Mouse (Mus musculus) MEL (cell line): Measurements from ENCODE around the gene Cyfip2. TPM values are rescaled to one million over a fixed set of nuclear protein-coding genes. Genes with fewer than 3 reads are reported as not detected.
A peak's percentile ranks its signal among the peaks of the same experiment; 100 is the strongest.

Experiments used
- DNase-seq: peaks from one replicate; pipeline ENCODE4 v3.0.0; 2011; ENCODE audit warnings: low read depth, low spot score
- H3K27ac ChIP-seq: 2 replicates; pipeline ENCODE4 v1.5.1; 2012; ENCODE audit warnings: low read depth, mild to moderate bottlenecking, control low read depth, low read length, moderate library complexity; ENCODE audit not compliant: control insufficient read depth
- H3K27me3 ChIP-seq, 2 experiments: fragments of 150-350 bp in 1 of 2; sonication (generic) in 1 of 2; 2 replicates each; pipeline ENCODE4 v1.6.1; 2012; ENCODE audit warnings: low read length in 2 of 2, mild to moderate bottlenecking in 2 of 2, improper control_type of control experiment in 1 of 2, moderate library complexity in 1 of 2; ENCODE audit not compliant: insufficient read depth in 2 of 2, control insufficient read depth in 1 of 2
- H3K36me3 ChIP-seq, 2 experiments: 2 replicates each; pipeline ENCODE4 v1.6.1; 2012 to 2014; ENCODE audit warnings: low read length in 2 of 2, improper control_type of control experiment in 1 of 2, inconsistent platforms in 1 of 2, mild to moderate bottlenecking in 1 of 2; ENCODE audit not compliant: insufficient read depth in 2 of 2, control insufficient read depth in 1 of 2
- H3K4me1 ChIP-seq, 2 experiments: fragments of 150-350 bp in 1 of 2; sonication (generic) in 1 of 2; 2 replicates each; pipeline ENCODE4 v1.6.1; 2012; ENCODE audit warnings: low read length in 2 of 2, improper control_type of control experiment in 1 of 2, mild to moderate bottlenecking in 1 of 2; ENCODE audit not compliant: insufficient read depth in 2 of 2, control insufficient read depth in 1 of 2
- H3K4me3 ChIP-seq, 2 experiments: fragments of 150-350 bp in 1 of 2; sonication (generic) in 1 of 2; 2 replicates each; pipeline ENCODE4 v1.5.1; 2012; ENCODE audit warnings: low read depth in 2 of 2, low read length in 2 of 2, mild to moderate bottlenecking in 2 of 2, moderate library complexity in 2 of 2, control low read depth in 1 of 2, improper control_type of control experiment in 1 of 2; ENCODE audit not compliant: control insufficient read depth in 1 of 2, insufficient read depth in 1 of 2
- H3K79me2 ChIP-seq: 2 replicates; pipeline ENCODE4 v1.6.1; 2012; ENCODE audit warnings: mild to moderate bottlenecking, low read length, moderate library complexity; ENCODE audit not compliant: control insufficient read depth, poor library complexity, insufficient read depth
- H3K9ac ChIP-seq: 2 replicates; pipeline ENCODE4 v1.6.1; 2012; ENCODE audit warnings: low read depth, mild to moderate bottlenecking, control low read depth, low read length, moderate library complexity; ENCODE audit not compliant: control insufficient read depth, poor library complexity, severe bottlenecking
- H3K9me3 ChIP-seq: fragments of 150-350 bp; sonication (generic); replicated peaks from 2 replicates; pipeline ENCODE4 v1.6.1; 2012; ENCODE audit warnings: mild to moderate bottlenecking, low read length, improper control_type of control experiment, moderate library complexity; ENCODE audit not compliant: insufficient read depth
- CHD2 ChIP-seq: IDR thresholded peaks from 2 replicates; pipeline ENCODE4 v1.6.1; 2011; ENCODE audit warnings: low read length, improper control_type of control experiment
- CTCF ChIP-seq, 3 experiments: IDR thresholded peaks in 2 of 3; conservative IDR thresholded peaks in 1 of 3; 2 replicates each; pipeline ENCODE4 v1.5.1; 2011 to 2012; ENCODE audit warnings: low read length in 3 of 3, low read depth in 2 of 3, mild to moderate bottlenecking in 2 of 3, improper control_type of control experiment in 1 of 3, inconsistent platforms in 1 of 3, mixed read lengths in 1 of 3, moderate library complexity in 1 of 3; ENCODE audit not compliant: control insufficient read depth in 1 of 3, insufficient read depth in 1 of 3, poor library complexity in 1 of 3, severe bottlenecking in 1 of 3
- E2F4 ChIP-seq: IDR thresholded peaks from 2 replicates; pipeline ENCODE4 v1.6.1; 2011; ENCODE audit warnings: low read depth, low read length, improper control_type of control experiment, borderline replicate concordance
- ETS1 ChIP-seq: IDR thresholded peaks from 2 replicates; pipeline ENCODE4 v1.6.1; 2012; ENCODE audit warnings: low read depth, mild to moderate bottlenecking, inconsistent platforms, low read length, improper control_type of control experiment, moderate library complexity
- GATA1 ChIP-seq: IDR thresholded peaks from 2 replicates; pipeline ENCODE4 v1.6.1; 2011; ENCODE audit warnings: low read depth, low read length, improper control_type of control experiment
- HCFC1 ChIP-seq: IDR thresholded peaks from 2 replicates; pipeline ENCODE4 v1.6.1; 2012; ENCODE audit warnings: low read depth, mild to moderate bottlenecking, inconsistent platforms, low read length, improper control_type of control experiment, moderate library complexity
- JUND ChIP-seq: IDR thresholded peaks from 2 replicates; pipeline ENCODE4 v1.6.1; 2011; ENCODE audit warnings: low read depth, mild to moderate bottlenecking, improper control_type of control experiment, low read length
- KAT2A ChIP-seq: conservative IDR thresholded peaks from 2 replicates; pipeline ENCODE4 v1.6.1; 2012; ENCODE audit warnings: low read depth, low read length, improper control_type of control experiment, inconsistent platforms
- MAX ChIP-seq: IDR thresholded peaks from 2 replicates; pipeline ENCODE4 v1.6.1; 2011; ENCODE audit warnings: low read length, improper control_type of control experiment
- MAZ ChIP-seq: IDR thresholded peaks from 2 replicates; pipeline ENCODE4 v1.6.1; 2012; ENCODE audit warnings: low read depth, mild to moderate bottlenecking, inconsistent platforms, low read length, improper control_type of control experiment
- MEF2A ChIP-seq: IDR thresholded peaks from 2 replicates; pipeline ENCODE4 v1.6.1; 2014; ENCODE audit warnings: low read depth, mild to moderate bottlenecking, inconsistent platforms, low read length, improper control_type of control experiment; ENCODE audit not compliant: poor library complexity, insufficient replicate concordance, severe bottlenecking; ENCODE audit errors: extremely low read depth
- MYB ChIP-seq: IDR thresholded peaks from 2 replicates; pipeline ENCODE4 v1.6.1; 2011; ENCODE audit warnings: mild to moderate bottlenecking, low read depth, low read length, improper control_type of control experiment
- MYC ChIP-seq: IDR thresholded peaks from 2 replicates; pipeline ENCODE4 v1.6.1; 2011; ENCODE audit warnings: low read depth, mild to moderate bottlenecking, low read length, improper control_type of control experiment, moderate library complexity
- NRF1 ChIP-seq: IDR thresholded peaks from 2 replicates; pipeline ENCODE4 v1.6.1; 2014; ENCODE audit warnings: low read depth, mild to moderate bottlenecking, inconsistent platforms, low read length, improper control_type of control experiment, moderate library complexity; ENCODE audit not compliant: poor library complexity, insufficient read depth, severe bottlenecking
- POLR2A ChIP-seq, 2 experiments: IDR thresholded peaks; 2 replicates each; pipeline ENCODE4 v1.6.1; 2011 to 2012; ENCODE audit warnings: low read length in 2 of 2, mild to moderate bottlenecking in 2 of 2, control low read depth in 1 of 2, improper control_type of control experiment in 1 of 2, low read depth in 1 of 2, moderate library complexity in 1 of 2; ENCODE audit not compliant: control insufficient read depth in 1 of 2, insufficient read depth in 1 of 2, poor library complexity in 1 of 2
- POLR2AphosphoS2 ChIP-seq: IDR thresholded peaks from 2 replicates; pipeline ENCODE4 v1.6.1; 2011; ENCODE audit warnings: low read length, improper control_type of control experiment
- POLR2AphosphoS5 ChIP-seq: IDR thresholded peaks from 2 replicates; pipeline ENCODE4 v1.6.1; 2012; ENCODE audit warnings: low read depth, borderline replicate concordance, mild to moderate bottlenecking, inconsistent platforms, low read length, moderate library complexity, mixed read lengths
- RAD21 ChIP-seq: IDR thresholded peaks from 2 replicates; pipeline ENCODE4 v1.6.1; 2011; ENCODE audit warnings: mild to moderate bottlenecking, low read depth, low read length, improper control_type of control experiment
- RCOR1 ChIP-seq: IDR thresholded peaks from 2 replicates; pipeline ENCODE4 v1.6.1; 2012; ENCODE audit warnings: low read depth, mild to moderate bottlenecking, inconsistent platforms, low read length, improper control_type of control experiment
- SIN3A ChIP-seq: IDR thresholded peaks from 2 replicates; pipeline ENCODE4 v1.6.1; 2012; ENCODE audit warnings: low read length, improper control_type of control experiment, inconsistent platforms
- SMC3 ChIP-seq: IDR thresholded peaks from 2 replicates; pipeline ENCODE4 v1.6.1; 2011; ENCODE audit warnings: low read depth, low read length, improper control_type of control experiment
- TAL1 ChIP-seq: IDR thresholded peaks from 2 replicates; pipeline ENCODE4 v1.6.1; 2012; ENCODE audit warnings: mild to moderate bottlenecking, inconsistent platforms, low read length, moderate library complexity, mixed read lengths
- TBP ChIP-seq: IDR thresholded peaks from 2 replicates; pipeline ENCODE4 v1.8.0; 2011; ENCODE audit warnings: low read depth, low read length, improper control_type of control experiment
- UBTF ChIP-seq: IDR thresholded peaks from 2 replicates; pipeline ENCODE4 v1.6.1; 2012; ENCODE audit warnings: low read depth, mild to moderate bottlenecking, inconsistent platforms, low read length, improper control_type of control experiment, moderate library complexity, borderline replicate concordance; ENCODE audit not compliant: insufficient read depth
- USF1 ChIP-seq: IDR thresholded peaks from 2 replicates; pipeline ENCODE4 v1.6.1; 2014; ENCODE audit warnings: low read depth, mild to moderate bottlenecking, inconsistent platforms, low read length, improper control_type of control experiment, moderate library complexity
- ZC3H11A ChIP-seq: IDR thresholded peaks from 2 replicates; pipeline ENCODE4 v1.6.1; 2012; ENCODE audit warnings: low read depth, mild to moderate bottlenecking, inconsistent platforms, low read length, improper control_type of control experiment
- ZKSCAN1 ChIP-seq: IDR thresholded peaks from 2 replicates; pipeline ENCODE4 v1.6.1; 2012; ENCODE audit warnings: low read depth, mild to moderate bottlenecking, inconsistent platforms, low read length, improper control_type of control experiment, moderate library complexity
- ZNF384 ChIP-seq: IDR thresholded peaks from 2 replicates; pipeline ENCODE4 v1.6.1; 2012; ENCODE audit warnings: low read depth, mild to moderate bottlenecking, inconsistent platforms, low read length, improper control_type of control experiment
- polyA plus RNA-seq, 2 experiments: library from polyadenylated mRNA; stranded (reverse) in 1 of 2; unstranded in 1 of 2; fragments of >175 nt in 1 of 2; fragments of >200 nt in 1 of 2; gene quantifications; 2 replicates each; pipeline versions ENCODE4 v1.2.1 to v1.2.4; 2012; ENCODE audit warnings: low replicate concordance in 2 of 2, low read depth in 1 of 2; ENCODE audit not compliant: insufficient read length in 2 of 2, insufficient read depth in 1 of 2, missing spikeins in 1 of 2
- total RNA-seq: library from RNA; depleted of rRNA; stranded (reverse); fragments of 300-350 nt; gene quantifications from 2 replicates; pipeline ENCODE4 v1.2.3, GENCODE M21; 2012

The Cyfip2 gene
- total and polyA plus RNA-seq, 3 experiments, result 9.9 to 31.8 (median 18.9) TPM

- no peak overlapping the region for H3K9ac ChIP-seq
- no peaks in the 10 kb centered on the region for H3K79me2 ChIP-seq
- H3K36me3 ChIP-seq, result peaks cover 0 to 8% of the 10 kb centered on the region in 2 experiments; a peak in 2 of 4 replicates
- H3K4me3 ChIP-seq, result no peak overlapping the region
- H3K9me3 ChIP-seq, result no peaks in the 10 kb centered on the region
- no peaks in the 10 kb centered on the region for H3K4me1 ChIP-seq
- no peaks in the 10 kb centered on the region for H3K27me3 ChIP-seq
- no peak for TF ChIP-seq POLR2A (IDR thresholded peaks at IDR 0.05; ENCODE audit: control insufficient read depth in 1 of 2, insufficient read depth in 1 of 2, low read depth in 1 of 2, low read length in 2 of 2, poor library complexity in 1 of 2)
- no peak for TF ChIP-seq POLR2AphosphoS2
- no peak for TF ChIP-seq JUND
- TF ChIP-seq E2F4, result no peak
- TF ChIP-seq RCOR1, result no peak
- TF ChIP-seq CTCF (IDR thresholded peaks at IDR 0.05 in 2 of 3, conservative IDR thresholded peaks at IDR 0.05 in 1 of 3; ENCODE audit: control insufficient read depth in 1 of 3, insufficient read depth in 1 of 3, low read depth in 2 of 3, low read length in 3 of 3, poor library complexity in 1 of 3, severe bottlenecking in 1 of 3), result peak; percentile 37 to 79 (median 68)
- no peak for TF ChIP-seq ETS1
- peak; percentile 63 for TF ChIP-seq SMC3
- TF ChIP-seq MAX, result no peak
- no peak for TF ChIP-seq MYC
- TF ChIP-seq MYB, result no peak
- TF ChIP-seq ZKSCAN1, result no peak
- TF ChIP-seq POLR2AphosphoS5, result no peak
- peak; percentile 32; the same call in 1 of the 2 replicates for TF ChIP-seq ZC3H11A
- TF ChIP-seq KAT2A, result no peak
- no peak for TF ChIP-seq USF1
- no peak for TF ChIP-seq MAZ
- no peak for TF ChIP-seq TBP
- no peak for TF ChIP-seq UBTF
- no peak for TF ChIP-seq SIN3A
- TF ChIP-seq CHD2, result no peak
- no peak for TF ChIP-seq HCFC1
- peak; percentile 21 for TF ChIP-seq RAD21
- no peak overlapping the region for H3K27ac ChIP-seq
- peak; percentile 50 for DNase-seq
Observed at GRCm38 (mm10) chr11:46258207-46258606, 54.5 kb downstream of the Cyfip2 start.

GRCm38 (mm10) chr11:46255291-46255690 is 57.4 kb downstream of the Cyfip2 start:
- Histone ChIP-seq H3K4me1 (no peaks in the 10 kb centered on the region), H3K27ac (no peak overlapping the region), H3K9ac (no peak overlapping the region), H3K4me3 (no peak overlapping the region), H3K27me3 (no peaks in the 10 kb centered on the region), H3K79me2 (no peaks in the 10 kb centered on the region), H3K9me3 (no peaks in the 10 kb centered on the region), H3K36me3 (peaks cover 0 to 8% of the 10 kb centered on the region in 2 experiments; a peak in 2 of 4 replicates)
- no peak for DNase-seq
- no peak for TF ChIP-seq RCOR1
- no peak for TF ChIP-seq ZKSCAN1
- no peak for TF ChIP-seq HCFC1
- no peak for TF ChIP-seq CHD2
- no peak for TF ChIP-seq ETS1
- TF ChIP-seq NRF1, result no peak
- no peak for TF ChIP-seq POLR2A (IDR thresholded peaks at IDR 0.05; ENCODE audit: control insufficient read depth in 1 of 2, insufficient read depth in 1 of 2, low read depth in 1 of 2, low read length in 2 of 2, poor library complexity in 1 of 2)
- TF ChIP-seq TAL1, result no peak
- no peak for TF ChIP-seq POLR2AphosphoS2
- no peak; the same call in 1 of the 2 replicates for TF ChIP-seq ZNF384
- no peak for TF ChIP-seq E2F4
- no peak for TF ChIP-seq MEF2A
- no peak for TF ChIP-seq GATA1
- TF ChIP-seq MYB, result no peak
